Mouse (Mus musculus) thymus, adult 2 months (tissue): ENCODE data around the gene Trak1. TPM values are rescaled to one million over a fixed set of nuclear protein-coding genes. Genes with fewer than 3 reads are reported as not detected.

Experiments
- DNase-seq: peaks from one replicate; pipeline ENCODE4 v3.0.0; 2021
- H3K27ac ChIP-seq: fragments of 200-500 bp; 2 replicates; pipeline ENCODE4 v1.5.1; 2012; ENCODE audit warnings: low read length, control low read depth; ENCODE audit not compliant: control insufficient read depth, insufficient read depth
- H3K27me3 ChIP-seq: fragments of 200-500 bp; 2 replicates; pipeline ENCODE4 v1.6.1; 2012; ENCODE audit warnings: mild to moderate bottlenecking, low read length, moderate library complexity, mixed read lengths; ENCODE audit not compliant: control insufficient read depth, insufficient read depth
- H3K36me3 ChIP-seq: fragments of 200-500 bp; 2 replicates; pipeline ENCODE4 v1.6.1; 2012; ENCODE audit warnings: mild to moderate bottlenecking, low read length, moderate library complexity; ENCODE audit not compliant: control insufficient read depth, insufficient read depth
- H3K4me1 ChIP-seq: fragments of 200-500 bp; replicated peaks from 2 replicates; pipeline ENCODE4 v1.6.1; 2012; ENCODE audit warnings: low read length; ENCODE audit not compliant: control insufficient read depth, insufficient read depth
- H3K4me3 ChIP-seq: fragments of 200-500 bp; 2 replicates; pipeline ENCODE4 v1.5.1; 2012; ENCODE audit warnings: mild to moderate bottlenecking, low read length, control low read depth, moderate library complexity; ENCODE audit not compliant: control insufficient read depth, insufficient read depth
- CTCF ChIP-seq: fragments of 200-500 bp; IDR thresholded peaks from 2 replicates; pipeline ENCODE4 v1.5.1; 2012; ENCODE audit warnings: mild to moderate bottlenecking, control low read depth, low read length, moderate library complexity, borderline replicate concordance; ENCODE audit not compliant: control insufficient read depth, poor library complexity, insufficient read depth; ENCODE audit errors: extremely low read depth
- POLR2A ChIP-seq: fragments of 200-500 bp; IDR thresholded peaks from 2 replicates; pipeline ENCODE4 v1.6.1; 2012; ENCODE audit warnings: mild to moderate bottlenecking, low read length, control low read depth, moderate library complexity; ENCODE audit not compliant: control insufficient read depth, poor library complexity, insufficient read depth; ENCODE audit errors: extremely low read depth
- WGBS: fragments of 180-500 bp; shearing (Covaris S2); methylation state at CpG from one replicate; pipeline ENCODE4 v1.1.7; 2018; 5-methylcytosine and 5-hydroxymethylcytosine counted together
- polyA plus RNA-seq: library from polyadenylated mRNA; depleted of rRNA; stranded (reverse); fragments of >200 nt; gene quantifications from 2 replicates; pipeline ENCODE4 v1.2.3, GENCODE M21; 2012; rRNA removed

Gene Trak1
- 96.5 and 103 TPM in 2 replicates for polyA plus RNA-seq

GRCm38 (mm10) chr9:121297171-121298064 lies at the start of gene Trak1:
Gene Trak1, plus strand, starts transcription at chr9:121297502.
- peak within 1 kb of the TSS; percentile 73 for H3K4me3 ChIP-seq
- H3K27ac ChIP-seq: peak within 1 kb of the TSS; percentile 85
- H3K36me3 ChIP-seq: no peaks in the 10 kb centered on the region
- TF ChIP-seq POLR2A (peak; percentile 55), CTCF (no peak)
- WGBS: under 1% methylated on average over 95 of the region's 116 CpGs
- no peaks in the 10 kb centered on the region for H3K27me3 ChIP-seq
- DNase-seq: peak; percentile 70
- H3K4me1 ChIP-seq: peaks cover 34% of the 10 kb centered on the region

GRCm38 (mm10) chr9:121247956-121248775 lies 49.1 kb upstream of the Trak1 start:
- peak; percentile 78 for DNase-seq
- 65% methylated on average over 12 of the region's 12 CpGs for WGBS
- Histone ChIP-seq H3K27me3 (no peaks in the 10 kb centered on the region), H3K4me3 (no peak overlapping the region), H3K27ac (no peak overlapping the region), H3K4me1 (no peaks in the 10 kb centered on the region), H3K36me3 (no peaks in the 10 kb centered on the region)
- TF ChIP-seq CTCF: no peak
- TF ChIP-seq POLR2A: no peak

- Histone ChIP-seq H3K4me1 (no peaks in the 10 kb centered on the region), H3K36me3 (no peaks in the 10 kb centered on the region), H3K4me3 (no peak overlapping the region), H3K27ac (no peak overlapping the region), H3K27me3 (no peaks in the 10 kb centered on the region)
- TF ChIP-seq POLR2A (no peak), CTCF (no peak)
- DNase-seq: no peak
- 24% methylated on average over 14 of the region's 14 CpGs for WGBS
Observed at GRCm38 (mm10) chr9:121249805-121250204, 47.5 kb upstream of the Trak1 start.

GRCm38 (mm10) chr9:121250854-121251253 lies 46.4 kb upstream of the Trak1 start:
- Histone ChIP-seq H3K27me3 (no peaks in the 10 kb centered on the region), H3K4me1 (no peaks in the 10 kb centered on the region), H3K27ac (no peak overlapping the region), H3K36me3 (no peaks in the 10 kb centered on the region), H3K4me3 (no peak overlapping the region)
- TF ChIP-seq POLR2A (no peak), CTCF (no peak)
- 92% methylated on average over 11 of the region's 11 CpGs for WGBS
- no peak for DNase-seq

- 85% methylated on average over 2 of the region's 2 CpGs for WGBS
- no peak overlapping the region for H3K27ac ChIP-seq
Observed at GRCm38 (mm10) chr9:121253983-121254382, 43.3 kb upstream of the Trak1 start.

GRCm38 (mm10) chr9:121254761-121255160 lies 42.5 kb upstream of the Trak1 start:
- 97% methylated on average over 13 of the region's 13 CpGs for WGBS
- TF ChIP-seq POLR2A (no peak), CTCF (no peak)
- H3K4me3 ChIP-seq: no peak overlapping the region
- no peaks in the 10 kb centered on the region for H3K4me1 ChIP-seq
- no peak overlapping the region for H3K27ac ChIP-seq
- H3K36me3 ChIP-seq: no peaks in the 10 kb centered on the region
- H3K27me3 ChIP-seq: no peaks in the 10 kb centered on the region
- no peak for DNase-seq

More at GRCm38 (mm10) chr9:121253983-121254382, 43.3 kb upstream of the Trak1 start:
- Histone ChIP-seq H3K4me1 (no peaks in the 10 kb centered on the region), H3K36me3 (no peaks in the 10 kb centered on the region), H3K27me3 (no peaks in the 10 kb centered on the region), H3K4me3 (no peak overlapping the region)
- DNase-seq: no peak
- TF ChIP-seq CTCF: no peak
- no peak for TF ChIP-seq POLR2A
